Comparison of ENCODE assay signal across 8 mouse cellular contexts in genomic region chr11:75291389-75292215, GRCm38 (mm10). TPM values are rescaled to one million over a fixed set of nuclear protein-coding genes. Genes with fewer than 3 reads are reported as not detected.
A peak's percentile ranks its signal among the peaks of the same experiment; 100 is the strongest.
DNase-seq lines count a peak whose midpoint lies in the region; ATAC-seq and TF ChIP-seq lines count a peak whose summit lies in the region.

No protein-coding gene starts in this region.

- peaks cover 94% of the 10 kb centered on the region for H3K4me1 ChIP-seq in heart, embryonic 13.5 days
- peaks cover 46% of the 10 kb centered on the region for H3K4me1 ChIP-seq in hindbrain, embryonic 15.5 days (replicated peaks)
- peaks cover 6% of the 10 kb centered on the region; the same call in 1 of the 2 replicates for H3K4me1 ChIP-seq in limb, embryonic 14.5 days (ENCODE audit: control insufficient read depth, insufficient read depth, low read length)

- H3K36me3 ChIP-seq in heart, embryonic 13.5 days: no peaks in the 10 kb centered on the region
- H3K36me3 ChIP-seq in hindbrain, embryonic 15.5 days: no peaks in the 10 kb centered on the region
- no peaks in the 10 kb centered on the region for H3K36me3 ChIP-seq in limb, embryonic 14.5 days (ENCODE audit: control insufficient read depth, insufficient read depth, low read length)

- peaks cover 30% of the 10 kb centered on the region for H3K27me3 ChIP-seq in heart, embryonic 13.5 days (replicated peaks)
- no peaks in the 10 kb centered on the region for H3K27me3 ChIP-seq in hindbrain, embryonic 15.5 days
- H3K27me3 ChIP-seq in limb, embryonic 14.5 days (ENCODE audit: control insufficient read depth, insufficient read depth, low read length): no peaks in the 10 kb centered on the region; the same call in 1 of the 2 replicates

- no peaks in the 10 kb centered on the region for H3K9me3 ChIP-seq in heart, embryonic 13.5 days
- no peaks in the 10 kb centered on the region for H3K9me3 ChIP-seq in hindbrain, embryonic 15.5 days
- H3K9me3 ChIP-seq in limb, embryonic 14.5 days (ENCODE audit: control insufficient read depth, low read length): no peaks in the 10 kb centered on the region

- peak overlapping the region; percentile 16 for H3K4me3 ChIP-seq in heart, embryonic 13.5 days
- H3K4me3 ChIP-seq in hindbrain, embryonic 15.5 days: no peak overlapping the region
- no peak overlapping the region for H3K4me3 ChIP-seq in limb, embryonic 14.5 days (replicated peaks; ENCODE audit: low read length)

- H3K4me2 ChIP-seq in heart, embryonic 13.5 days: peak overlapping the region; percentile 55
- H3K4me2 ChIP-seq in hindbrain, embryonic 15.5 days: peak overlapping the region; percentile 35
- no peak overlapping the region for H3K4me2 ChIP-seq in limb, embryonic 14.5 days (replicated peaks; ENCODE audit: low read depth, low read length, severe bottlenecking)

- WGBS in heart, embryonic 13.5 days: 23% methylated on average over 25 of the region's 25 CpGs
- WGBS in hindbrain, embryonic 15.5 days: 20% methylated on average over 25 of the region's 25 CpGs
- 30% methylated on average over 25 of the region's 25 CpGs for WGBS in limb, embryonic 14.5 days

- ATAC-seq in heart, embryonic 13.5 days (ENCODE audit: extremely low read depth, insufficient number of reproducible peaks, low FRiP score, low TSS enrichment): no peak
- no peak for ATAC-seq in hindbrain, embryonic 15.5 days (ENCODE audit: low FRiP score, low read depth)
- ATAC-seq in limb, embryonic 14.5 days (ENCODE audit: low FRiP score, low read depth): peak; percentile 23; the same call in 1 of the 2 replicates
- no peak for ATAC-seq in megakaryocyte progenitor cell, adult 5-6 weeks (replicated peaks; ENCODE audit: poor library complexity)

- peak overlapping the region; percentile 64 for H3K27ac ChIP-seq in heart, embryonic 13.5 days (replicated peaks)
- peak overlapping the region; percentile 68 for H3K27ac ChIP-seq in hindbrain, embryonic 15.5 days (replicated peaks)
- H3K27ac ChIP-seq in limb, embryonic 14.5 days (replicated peaks; ENCODE audit: low read depth, low read length): no peak overlapping the region

- no peak for TF ChIP-seq POLR2A in brain, embryonic 14.5 days (IDR thresholded peaks at IDR 0.05; ENCODE audit: borderline replicate concordance, extremely low read depth, insufficient read depth, insufficient read length, poor library complexity, severe bottlenecking)
- no peak for TF ChIP-seq POLR2A in limb, embryonic 14.5 days (IDR thresholded peaks at IDR 0.05; ENCODE audit: borderline replicate concordance, extremely low read depth, insufficient read depth, insufficient read length)

- no peak for TF ChIP-seq CTCF in brain, embryonic 14.5 days (IDR thresholded peaks at IDR 0.05; ENCODE audit: borderline replicate concordance, extremely low read depth, insufficient read depth, insufficient read length)

- DNase-seq in heart, postnatal 25 days (ENCODE audit: low spot score): no peak
- DNase-seq in brain, embryonic 14.5 days (ENCODE audit: low read depth): peak; percentile 81
- DNase-seq in limb, embryonic 14.5 days (ENCODE audit: low spot score): peak; percentile 54
- peak; percentile 77 for DNase-seq in telencephalon, adult 2 months (ENCODE audit: low read depth, low spot score)
- no peak for DNase-seq in cerebellum, adult 9-11 months

- peak overlapping the region; percentile 69 for H3K9ac ChIP-seq in heart, embryonic 13.5 days
- no peak overlapping the region for H3K9ac ChIP-seq in hindbrain, embryonic 15.5 days
- no peak overlapping the region for H3K9ac ChIP-seq in limb, embryonic 14.5 days (ENCODE audit: low read depth, low read length, severe bottlenecking)

- intact Hi-C loops in heart, postnatal 25 days (cut with DNase I): loop anchor here (1.0 to 5.0 kb wide), 5 partner anchors 37 to 344 kb away; no protein-coding TSS in a partner anchor

RNA-seq across cellular contexts. Expression of gene Rpa1, which starts 56.5 kb away (rescaled TPM):
- polyA plus RNA-seq in heart, embryonic 13.5 days (2015; fragmentation: Nextera tagmentation; extraction: Ambion mirVana): 85.8 and 88.4 TPM in 2 replicates
- total RNA-seq in heart, postnatal 25 days (2021): 10 to 100 TPM; 58.0 to 63.5 TPM
- polyA plus RNA-seq in brain, embryonic 14.5 days (2012; rRNA removed): 49.2 and 53.3 TPM in 2 replicates
- 54.4 and 61.4 TPM in 2 replicates for polyA plus RNA-seq in hindbrain, embryonic 15.5 days (2015; fragmentation: Nextera tagmentation; extraction: Ambion mirVana)
- 79.9 and 80.3 TPM in 2 replicates for polyA plus RNA-seq in limb, embryonic 14.5 days (2012; rRNA removed)
- 92.7 and 96.3 TPM in 2 replicates for polyA plus RNA-seq in limb, embryonic 14.5 days (2014; fragmentation: Nextera tagmentation; extraction: Ambion mirVana)
- 50.1 and 53.0 TPM in 2 replicates for total RNA-seq in megakaryocyte progenitor cell, adult 5-6 weeks (2015)
- 176 and 178 TPM in 2 replicates for total RNA-seq in megakaryocyte progenitor cell, adult 5-6 weeks (2017)

RNA-seq across cellular contexts. Expression of gene Smyd4, which starts 56.6 kb away (rescaled TPM):
- 12.9 and 13.1 TPM in 2 replicates for polyA plus RNA-seq in heart, embryonic 13.5 days (2015; fragmentation: Nextera tagmentation; extraction: Ambion mirVana)
- 1 to 10 TPM; 4.3 to 4.6 TPM for total RNA-seq in heart, postnatal 25 days (2021)
- polyA plus RNA-seq in brain, embryonic 14.5 days (2012; rRNA removed): 9.0 and 9.9 TPM in 2 replicates
- polyA plus RNA-seq in hindbrain, embryonic 15.5 days (2015; fragmentation: Nextera tagmentation; extraction: Ambion mirVana): 15.6 and 16.8 TPM in 2 replicates
- 7.2 and 7.9 TPM in 2 replicates for polyA plus RNA-seq in limb, embryonic 14.5 days (2012; rRNA removed)
- 11.6 and 12.9 TPM in 2 replicates for polyA plus RNA-seq in limb, embryonic 14.5 days (2014; fragmentation: Nextera tagmentation; extraction: Ambion mirVana)
- 2.2 and 5.1 TPM in 2 replicates for total RNA-seq in megakaryocyte progenitor cell, adult 5-6 weeks (2015)
- 13.9 and 21.9 TPM in 2 replicates for total RNA-seq in megakaryocyte progenitor cell, adult 5-6 weeks (2017)

Comparison
In these comparisons a context has a peak if more than half of its experiments do, and no peak if none do; other contexts are left out.
1. DNase-seq: peak in brain, embryonic 14.5 days (single experiment), limb, embryonic 14.5 days (single experiment) and telencephalon, adult 2 months (single experiment); none in heart, postnatal 25 days (single experiment) and cerebellum, adult 9-11 months (single experiment).